Mouse (Mus musculus): ENCODE measurements at regions not wholly inside any gene's neighbourhood (a gene's known extent, or its start where the extent isn't known, plus 50 kb on each side); places are given as distances from the start of the nearest gene placed in this dataset.
A peak's percentile ranks its signal among the peaks of the same experiment; 100 is the strongest.

GRCm38 (mm10) chr6:91622425-91622824, 61.4 kb upstream of the Slc6a6 start:
- Histone ChIP-seq H3K36me3 (replicated peaks; ENCODE audit: control insufficient read depth, insufficient read depth, low read depth) (no peaks in the 10 kb centered on the region), H3K4me1 (replicated peaks; ENCODE audit: control insufficient read depth in 2 of 2, insufficient read depth in 2 of 2, low read length in 1 of 2) (peaks cover under 1 to 13% of the 10 kb centered on the region in 2 experiments; a peak in 2 of 4 replicates), H3K9ac (replicated peaks) (no peak overlapping the region), H3K4me3 (ENCODE audit: insufficient read depth in 1 of 2, low read depth in 2 of 2, low read length in 2 of 2) (no peak overlapping the region), H3K27me3 (ENCODE audit: control insufficient read depth, insufficient read depth, low read length) (no peaks in the 10 kb centered on the region), H3K9me3 (ENCODE audit: control insufficient read depth, low read length) (no peaks in the 10 kb centered on the region), H3K4me2 (ENCODE audit: low read depth) (no peak overlapping the region), H3K27ac (no peak overlapping the region)
- 7% methylated on average over 3 of the region's 3 CpGs for WGBS (ENCODE audit: insufficient replicate concordance)
- DNase-seq (ENCODE audit: low read depth in 3 of 3, low spot score in 3 of 3): peak; percentile 3 to 13 (median 11)
- TF ChIP-seq CTCF (IDR thresholded peaks at IDR 0.05; ENCODE audit: low read depth) (no peak), EP300 (IDR thresholded peaks at IDR 0.05; ENCODE audit: low read depth) (0 out of 2 replicates have a peak, but pooled peaks have one; percentile 18)
- peak; percentile 52; the same call in 1 of the 2 replicates for ATAC-seq (ENCODE audit: insufficient read depth)

- Histone ChIP-seq H3K27me3 (ENCODE audit: control insufficient read depth, insufficient read depth, low read length) (no peaks in the 10 kb centered on the region), H3K4me3 (ENCODE audit: insufficient read depth in 1 of 2, low read depth in 2 of 2, low read length in 2 of 2) (no peak overlapping the region), H3K9me3 (ENCODE audit: control insufficient read depth, low read length) (no peaks in the 10 kb centered on the region), H3K27ac (no peak overlapping the region), H3K36me3 (replicated peaks; ENCODE audit: control insufficient read depth, insufficient read depth, low read depth) (no peaks in the 10 kb centered on the region), H3K9ac (replicated peaks) (no peak overlapping the region), H3K4me1 (replicated peaks; ENCODE audit: control insufficient read depth in 2 of 2, insufficient read depth in 2 of 2, low read length in 1 of 2) (peaks cover 0 to 7% of the 10 kb centered on the region in 2 experiments; a peak in 2 of 4 replicates), H3K4me2 (ENCODE audit: low read depth) (no peak overlapping the region)
- DNase-seq (ENCODE audit: low read depth in 3 of 3, low spot score in 3 of 3) (no peak), ATAC-seq (ENCODE audit: insufficient read depth) (no peak)
- WGBS (ENCODE audit: insufficient replicate concordance): 67% methylated on average over 4 of the region's 4 CpGs
- TF ChIP-seq CTCF (IDR thresholded peaks at IDR 0.05; ENCODE audit: low read depth) (no peak), EP300 (IDR thresholded peaks at IDR 0.05; ENCODE audit: low read depth) (no peak)
Measured at GRCm38 (mm10) chr6:91623646-91624045, 60.2 kb upstream of the Slc6a6 start.

GRCm38 (mm10) chr6:91629230-91629629, 54.6 kb upstream of the Slc6a6 start:
- Histone ChIP-seq H3K4me2 (ENCODE audit: low read depth) (no peak overlapping the region), H3K27ac (no peak overlapping the region), H3K4me3 (ENCODE audit: insufficient read depth in 1 of 2, low read depth in 2 of 2, low read length in 2 of 2) (no peak overlapping the region), H3K36me3 (replicated peaks; ENCODE audit: control insufficient read depth, insufficient read depth, low read depth) (no peaks in the 10 kb centered on the region), H3K9ac (replicated peaks) (no peak overlapping the region), H3K9me3 (ENCODE audit: control insufficient read depth, low read length) (no peaks in the 10 kb centered on the region), H3K27me3 (ENCODE audit: control insufficient read depth, insufficient read depth, low read length) (no peaks in the 10 kb centered on the region), H3K4me1 (replicated peaks; ENCODE audit: control insufficient read depth in 2 of 2, insufficient read depth in 2 of 2, low read length in 1 of 2) (no peaks in the 10 kb centered on the region)
- DNase-seq (ENCODE audit: low read depth in 3 of 3, low spot score in 3 of 3) (no peak), ATAC-seq (ENCODE audit: insufficient read depth) (no peak)
- 59% methylated on average over 4 of the region's 4 CpGs for WGBS (ENCODE audit: insufficient replicate concordance)
- TF ChIP-seq EP300 (IDR thresholded peaks at IDR 0.05; ENCODE audit: low read depth): no peak
- no peak for TF ChIP-seq CTCF (IDR thresholded peaks at IDR 0.05; ENCODE audit: low read depth)

- Histone ChIP-seq H3K4me2 (ENCODE audit: low read depth) (no peak overlapping the region), H3K9ac (replicated peaks) (no peak overlapping the region), H3K36me3 (replicated peaks; ENCODE audit: control insufficient read depth, insufficient read depth, low read depth) (no peaks in the 10 kb centered on the region), H3K27me3 (ENCODE audit: control insufficient read depth, insufficient read depth, low read length) (no peaks in the 10 kb centered on the region), H3K9me3 (ENCODE audit: control insufficient read depth, low read length) (no peaks in the 10 kb centered on the region), H3K4me3 (ENCODE audit: insufficient read depth in 1 of 2, low read depth in 2 of 2, low read length in 2 of 2) (no peak overlapping the region), H3K4me1 (replicated peaks; ENCODE audit: control insufficient read depth in 2 of 2, insufficient read depth in 2 of 2, low read length in 1 of 2) (no peaks in the 10 kb centered on the region), H3K27ac (no peak overlapping the region)
- ATAC-seq (ENCODE audit: insufficient read depth): no peak
- WGBS (ENCODE audit: insufficient replicate concordance): 79% methylated on average over 6 of the region's 6 CpGs
- TF ChIP-seq CTCF (IDR thresholded peaks at IDR 0.05; ENCODE audit: low read depth): no peak
- no peak for TF ChIP-seq EP300 (IDR thresholded peaks at IDR 0.05; ENCODE audit: low read depth)
- DNase-seq (ENCODE audit: low read depth in 3 of 3, low spot score in 3 of 3): no peak
Measured at GRCm38 (mm10) chr6:91631261-91631660, 52.6 kb upstream of the Slc6a6 start.
